Mouse (Mus musculus) liver, embryonic 14.5 days (tissue): ENCODE results near the gene Zc3h18. TPM values are rescaled to one million over a fixed set of nuclear protein-coding genes. Genes with fewer than 3 reads are reported as not detected.

Experiments used
- ATAC-seq: fragments of 200-750 bp; cut with Nextera tagmentation; 2 replicates; pipeline ENCODE4 v1.8.0; 2017; ENCODE audit warnings: moderate number of reproducible peaks, mild to moderate bottlenecking, moderate library complexity; ENCODE audit not compliant: insufficient read depth
- DNase-seq, 3 experiments: peaks; one replicate each; pipeline ENCODE4 v3.0.0-alpha.2; 2012 to 2013; ENCODE audit warnings: low read depth in 3 of 3, low spot score in 3 of 3
- H3K27ac ChIP-seq: fragments of 300-500 bp; sonication (generic); 2 replicates; pipeline ENCODE4 v1.5.1; 2014; ENCODE audit warnings: moderate library complexity, mild to moderate bottlenecking, control low read depth, inconsistent platforms
- H3K27me3 ChIP-seq: fragments of 300-500 bp; sonication (generic); 2 replicates; pipeline ENCODE4 v1.6.1; 2014; ENCODE audit warnings: mild to moderate bottlenecking, low read length, moderate library complexity; ENCODE audit not compliant: control insufficient read depth, insufficient read depth
- H3K36me3 ChIP-seq: fragments of 300-500 bp; sonication (generic); replicated peaks from 2 replicates; pipeline ENCODE4 v1.6.1; 2014; ENCODE audit warnings: low read depth; ENCODE audit not compliant: control insufficient read depth, insufficient read depth
- H3K4me1 ChIP-seq, 2 experiments: fragments of 200-500 bp in 1 of 2; fragments of 300-500 bp in 1 of 2; sonication (generic) in 1 of 2; replicated peaks; 2 replicates each; pipeline ENCODE4 v1.6.1; 2012 to 2014; ENCODE audit warnings: antibody characterized with exemption in 1 of 2, inconsistent platforms in 1 of 2, low read length in 1 of 2; ENCODE audit not compliant: control insufficient read depth in 2 of 2, insufficient read depth in 2 of 2
- H3K4me2 ChIP-seq: fragments of 300-500 bp; sonication (generic); 2 replicates; pipeline ENCODE4 v1.6.1; 2014; ENCODE audit warnings: low read depth, mild to moderate bottlenecking, control low read depth, moderate library complexity
- H3K4me3 ChIP-seq, 2 experiments: fragments of 200-500 bp in 1 of 2; fragments of 300-500 bp in 1 of 2; sonication (generic) in 1 of 2; 2 replicates each; pipeline ENCODE4 v1.5.1; 2012 to 2014; ENCODE audit warnings: low read depth in 2 of 2, low read length in 2 of 2, mild to moderate bottlenecking in 2 of 2, control low read depth in 1 of 2, inconsistent platforms in 1 of 2, moderate library complexity in 1 of 2; ENCODE audit not compliant: insufficient read depth in 1 of 2
- H3K9ac ChIP-seq: fragments of 300-500 bp; sonication (generic); replicated peaks from 2 replicates; pipeline ENCODE4 v1.6.1; 2014; ENCODE audit warnings: mild to moderate bottlenecking, control low read depth, moderate library complexity
- H3K9me3 ChIP-seq: fragments of 300-500 bp; sonication (generic); 2 replicates; pipeline ENCODE4 v1.6.1; 2016; ENCODE audit warnings: low read length, mixed read lengths; ENCODE audit not compliant: control insufficient read depth
- CTCF ChIP-seq: IDR thresholded peaks from 2 replicates; pipeline ENCODE4 v1.5.1; 2016; ENCODE audit warnings: antibody characterized with exemption, low read depth, control low read depth
- EP300 ChIP-seq: IDR thresholded peaks from 2 replicates; pipeline ENCODE4 v1.6.1; 2016; ENCODE audit warnings: antibody characterized with exemption, low read depth
- WGBS: fragments of 180-500 bp; shearing (Covaris S2); extraction: QIAGEN DNeasy Blood & Tissue Kit; methylation state at CpG from one replicate; pipeline ENCODE4 v1.1.7; 2014; ENCODE audit not compliant: insufficient replicate concordance; 5-methylcytosine and 5-hydroxymethylcytosine counted together
- polyA plus RNA-seq, 2 experiments: library from polyadenylated mRNA; depleted of rRNA in 1 of 2; stranded (reverse) in 1 of 2; unstranded in 1 of 2; fragments of >200 nt; fragmentation: Nextera tagmentation in 1 of 2; extraction: Ambion mirVana in 1 of 2; gene quantifications; 2 replicates each; pipeline versions ENCODE4 v1.2.1 to v1.2.3; 2012 to 2014

The Zc3h18 gene
- polyA plus RNA-seq, 2 experiments: 12.8 to 20.4 TPM

GRCm38 (mm10) chr8:122441326-122441725, 64.9 kb downstream of the Zc3h18 start:
- Histone ChIP-seq H3K27ac (no peak overlapping the region), H3K9me3 (no peaks in the 10 kb centered on the region), H3K27me3 (no peaks in the 10 kb centered on the region), H3K4me2 (no peak overlapping the region), H3K4me1 (peaks cover 4 to 14% of the 10 kb centered on the region in 2 experiments; a peak in 3 of 4 replicates), H3K9ac (no peak overlapping the region), H3K4me3 (no peak overlapping the region), H3K36me3 (no peaks in the 10 kb centered on the region)
- 76% methylated on average over 1 of the region's 1 CpGs for WGBS
- ATAC-seq (no peak), DNase-seq (no peak)
- TF ChIP-seq EP300: no peak
- no peak for TF ChIP-seq CTCF

GRCm38 (mm10) chr8:122442356-122442755, 65.9 kb downstream of the Zc3h18 start:
- peak overlapping the region; percentile 70 to 76 for H3K4me3 ChIP-seq
- no peak for DNase-seq
- peaks cover 4 to 14% of the 10 kb centered on the region in 2 experiments; a peak in 3 of 4 replicates for H3K4me1 ChIP-seq
- WGBS: 47% methylated on average over 7 of the region's 7 CpGs
- H3K27me3 ChIP-seq: no peaks in the 10 kb centered on the region
- no peak for ATAC-seq
- no peak overlapping the region for H3K27ac ChIP-seq
- H3K36me3 ChIP-seq: no peaks in the 10 kb centered on the region
- no peak for TF ChIP-seq EP300
- TF ChIP-seq CTCF: no peak
- no peaks in the 10 kb centered on the region for H3K9me3 ChIP-seq
- H3K4me2 ChIP-seq: peak overlapping the region; percentile 86
- peak overlapping the region; percentile 56; the same call in 1 of the 2 replicates for H3K9ac ChIP-seq

- WGBS: 3% methylated on average over 12 of the region's 12 CpGs
- Histone ChIP-seq H3K9me3 (no peaks in the 10 kb centered on the region), H3K4me1 (peaks cover 4 to 14% of the 10 kb centered on the region in 2 experiments; a peak in 3 of 4 replicates), H3K9ac (peak overlapping the region; percentile 56), H3K27ac (no peak overlapping the region), H3K27me3 (no peaks in the 10 kb centered on the region), H3K4me3 (peak overlapping the region; percentile 70 to 76), H3K4me2 (peak overlapping the region; percentile 86), H3K36me3 (no peaks in the 10 kb centered on the region)
- ATAC-seq (no peak), DNase-seq (no peak)
- TF ChIP-seq EP300: no peak
- no peak for TF ChIP-seq CTCF
These were observed 66.4 kb downstream of the Zc3h18 start for GRCm38 (mm10) chr8:122442781-122443180.

- Histone ChIP-seq H3K4me1 (peaks cover 4 to 10% of the 10 kb centered on the region in 2 experiments; a peak in 3 of 4 replicates), H3K9me3 (no peaks in the 10 kb centered on the region), H3K4me3 (peak within 1 kb of the TSS; percentile 70 to 76), H3K27me3 (no peaks in the 10 kb centered on the region), H3K9ac (peak within 1 kb of the TSS; percentile 65), H3K36me3 (no peaks in the 10 kb centered on the region), H3K4me2 (peak within 1 kb of the TSS; percentile 86), H3K27ac (peak within 1 kb of the TSS; percentile 21)
- DNase-seq (peak; percentile 97), ATAC-seq (peak; percentile 98)
- under 1% methylated on average over 47 of the region's 47 CpGs for WGBS
- no peak for TF ChIP-seq EP300
- TF ChIP-seq CTCF: no peak
These were observed 67.0 kb downstream of the Zc3h18 start, which contains the start of gene Mvd for GRCm38 (mm10) chr8:122443262-122444006. Gene Mvd, minus strand, starts transcription at chr8:122443422.

- WGBS: 10% methylated on average over 19 of the region's 19 CpGs
- H3K36me3 ChIP-seq: no peaks in the 10 kb centered on the region
- ATAC-seq: peak; percentile 12; the same call in 1 of the 2 replicates
- H3K4me3 ChIP-seq: peak overlapping the region; percentile 66 to 70
- DNase-seq: peak; percentile 57 to 60 (median 58)
- no peaks in the 10 kb centered on the region for H3K27me3 ChIP-seq
- no peak for TF ChIP-seq CTCF
- H3K4me2 ChIP-seq: peak overlapping the region; percentile 86
- H3K27ac ChIP-seq: peak overlapping the region; percentile 21
- no peaks in the 10 kb centered on the region for H3K9me3 ChIP-seq
- peak overlapping the region; percentile 65 for H3K9ac ChIP-seq
- peaks cover 4 to 10% of the 10 kb centered on the region in 2 experiments; a peak in 3 of 4 replicates for H3K4me1 ChIP-seq
These were observed 67.8 kb downstream of the Zc3h18 start for GRCm38 (mm10) chr8:122444058-122444748.
